Mouse (Mus musculus) spleen, embryonic (tissue): ENCODE data around the gene Anks1.
"Not testable (repeated sequence)": the region's sequence is repeated elsewhere in the genome, so short reads cannot be mapped to it uniquely, and the experiment has no call there.

Experiments
- CTCF ChIA-PET: fragments of 350-600 bp; sonication (Branson Sonifier 250); formaldehyde crosslinking; loops from one replicate; lab custom pipeline; 2022; lab: Charles Lee

Gene Anks1

GRCm38 (mm10) chr17:27930291-27930690 is 21.2 kb downstream of the Anks1 start:
- CTCF ChIA-PET: no interaction called here

- CTCF ChIA-PET: no interaction called here
These were observed 22.7 kb downstream of the Anks1 start for GRCm38 (mm10) chr17:27931826-27932225.

GRCm38 (mm10) chr17:27934136-27934910 is 25.2 kb downstream of the Anks1 start:
- CTCF ChIA-PET: no interaction called here

GRCm38 (mm10) chr17:27935091-27935490 is 26.0 kb downstream of the Anks1 start:
- CTCF ChIA-PET: no interaction called here

GRCm38 (mm10) chr17:27937054-27937615 is 28.0 kb downstream of the Anks1 start:
- CTCF ChIA-PET: no interaction called here

- CTCF ChIA-PET: no interaction called here
These were observed 29.1 kb downstream of the Anks1 start for GRCm38 (mm10) chr17:27938121-27938754.

- CTCF ChIA-PET: no interaction called here
These were observed 29.9 kb downstream of the Anks1 start for GRCm38 (mm10) chr17:27939028-27939427.

- CTCF ChIA-PET: no interaction called here
These were observed 31.2 kb downstream of the Anks1 start for GRCm38 (mm10) chr17:27940352-27940751.

- CTCF ChIA-PET: no interaction called here
These were observed 32.1 kb downstream of the Anks1 start for GRCm38 (mm10) chr17:27941178-27941577.

- CTCF ChIA-PET: no interaction called here
These were observed 32.6 kb downstream of the Anks1 start for GRCm38 (mm10) chr17:27941698-27942097.

- CTCF ChIA-PET: no interaction called here
These were observed 33.0 kb downstream of the Anks1 start for GRCm38 (mm10) chr17:27942131-27942530.

- CTCF ChIA-PET: interaction anchor here (0.6 kb wide), 1 partner anchor 311 kb away, joined by 10 read pairs; the partner anchor contains the start of gene RPS10-NUDT3
These were observed 36.6 kb downstream of the Anks1 start for GRCm38 (mm10) chr17:27945546-27946216.

GRCm38 (mm10) chr17:27946371-27946770 is 37.3 kb downstream of the Anks1 start:
- CTCF ChIA-PET: interaction anchor here (0.6 kb wide), 1 partner anchor 311 kb away, joined by 10 read pairs; the partner anchor contains the start of gene RPS10-NUDT3

- CTCF ChIA-PET: no interaction called here
These were observed 38.0 kb downstream of the Anks1 start for GRCm38 (mm10) chr17:27947155-27947554.

- CTCF ChIA-PET: no interaction called here
These were observed 44.0 kb downstream of the Anks1 start for GRCm38 (mm10) chr17:27953136-27953535.

GRCm38 (mm10) chr17:27954629-27955402 is 45.7 kb downstream of the Anks1 start:
- CTCF ChIA-PET: no interaction called here

- CTCF ChIA-PET: no interaction called here
These were observed 48.5 kb downstream of the Anks1 start for GRCm38 (mm10) chr17:27957649-27958048.

- CTCF ChIA-PET: interaction anchor here (0.6 kb wide), 2 partner anchors 12 to 702 kb away, joined by 4 to 7 read pairs; no protein-coding TSS in a partner anchor
These were observed 51.3 kb downstream of the Anks1 start for GRCm38 (mm10) chr17:27960128-27961111.

- CTCF ChIA-PET: not testable (repeated sequence)
These were observed 54.0 kb downstream of the Anks1 start for GRCm38 (mm10) chr17:27963120-27963519.

GRCm38 (mm10) chr17:27964607-27965006 is 55.5 kb downstream of the Anks1 start:
- CTCF ChIA-PET: no interaction called here
